Mouse (Mus musculus): Measurements from ENCODE around the gene Mrap2.

The Mrap2 gene

GRCm38 (mm10) chr9:87171517-87171916, 27.4 kb downstream of the Mrap2 start:
- no peak for DNase-seq (ENCODE audit: extremely low read depth, low read depth, low spot score)

GRCm38 (mm10) chr9:87178534-87178933, 34.4 kb downstream of the Mrap2 start:
- no peak for DNase-seq (ENCODE audit: extremely low read depth, low read depth, low spot score)

GRCm38 (mm10) chr9:87182231-87182630, 38.1 kb downstream of the Mrap2 start:
- DNase-seq (ENCODE audit: extremely low read depth, low read depth, low spot score) = no peak

GRCm38 (mm10) chr9:87187336-87187735, 43.2 kb downstream of the Mrap2 start:
- no peak for DNase-seq (ENCODE audit: extremely low read depth, low read depth, low spot score)

- DNase-seq (ENCODE audit: extremely low read depth, low read depth, low spot score) = no peak
Measured at GRCm38 (mm10) chr9:87193721-87194120, 49.6 kb downstream of the Mrap2 start.

- DNase-seq (ENCODE audit: extremely low read depth, low read depth, low spot score) = no peak
Measured at GRCm38 (mm10) chr9:87197277-87197676, 53.2 kb downstream of the Mrap2 start.

GRCm38 (mm10) chr9:87198036-87198435, 53.9 kb downstream of the Mrap2 start:
- DNase-seq (ENCODE audit: extremely low read depth, low read depth, low spot score) = no peak

GRCm38 (mm10) chr9:87200426-87200825, 56.3 kb downstream of the Mrap2 start:
- no peak for DNase-seq (ENCODE audit: extremely low read depth, low read depth, low spot score)

GRCm38 (mm10) chr9:87200919-87201318, 56.8 kb downstream of the Mrap2 start:
- no peak for DNase-seq (ENCODE audit: extremely low read depth, low read depth, low spot score)

- no peak for DNase-seq (ENCODE audit: extremely low read depth, low read depth, low spot score)
Measured at GRCm38 (mm10) chr9:87202431-87202830, 58.3 kb downstream of the Mrap2 start.

GRCm38 (mm10) chr9:87210830-87211339, 66.8 kb downstream of the Mrap2 start:
- no peak for DNase-seq (ENCODE audit: extremely low read depth, low read depth, low spot score)

GRCm38 (mm10) chr9:87213204-87213603, 69.1 kb downstream of the Mrap2 start:
- DNase-seq (ENCODE audit: extremely low read depth, low read depth, low spot score) = no peak
